Mouse (Mus musculus) small intestine, adult 10 weeks (tissue): ENCODE results near the gene Nlrp14. TPM values are rescaled to one million over a fixed set of nuclear protein-coding genes. Genes with fewer than 3 reads are reported as not detected.

Source experiments
- polyA plus RNA-seq: library from polyadenylated mRNA; stranded (reverse); fragments of 350-450 nt; fragmentation: Illumina TruSeq; extraction: RNeasy Lipid Tissue Mini Kit (QIAGEN cat#74804); gene quantifications from one replicate; pipeline ENCODE4 v1.2.3, GENCODE M21; 2014; ENCODE audit warnings: low replicate concordance

Gene Nlrp14
- polyA plus RNA-seq = not detected

DNA sequence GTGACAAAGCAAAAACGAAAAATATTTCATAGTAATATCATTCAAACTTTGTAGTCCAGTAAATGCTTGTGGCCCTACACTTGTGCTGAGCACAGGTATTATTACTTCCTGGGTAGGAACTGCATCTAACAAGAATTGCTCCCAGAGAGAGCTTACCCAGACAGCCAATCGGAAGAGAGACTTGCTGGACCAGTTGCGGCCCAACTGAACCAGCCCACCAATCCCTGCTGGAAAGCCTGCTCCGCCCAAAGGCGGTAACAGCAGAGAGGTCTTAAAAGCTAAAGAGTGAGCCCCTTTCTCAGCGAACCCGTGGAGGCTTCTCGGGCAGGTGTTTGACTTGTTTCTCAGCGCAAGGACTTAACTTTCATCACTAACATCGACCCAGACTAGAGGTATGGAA is at the start of gene Nlrp14:
Gene Nlrp14 (plus strand): TSS at position 301 of the 400 bp plus-strand sequence.

GRCm38 (mm10) chr7:107130983-107131382 is 35.8 kb upstream of the Nlrp14 start, which contains the start of gene Olfr715:
Gene Olfr715 (minus strand): TSS chr7:107131083.

DNA sequence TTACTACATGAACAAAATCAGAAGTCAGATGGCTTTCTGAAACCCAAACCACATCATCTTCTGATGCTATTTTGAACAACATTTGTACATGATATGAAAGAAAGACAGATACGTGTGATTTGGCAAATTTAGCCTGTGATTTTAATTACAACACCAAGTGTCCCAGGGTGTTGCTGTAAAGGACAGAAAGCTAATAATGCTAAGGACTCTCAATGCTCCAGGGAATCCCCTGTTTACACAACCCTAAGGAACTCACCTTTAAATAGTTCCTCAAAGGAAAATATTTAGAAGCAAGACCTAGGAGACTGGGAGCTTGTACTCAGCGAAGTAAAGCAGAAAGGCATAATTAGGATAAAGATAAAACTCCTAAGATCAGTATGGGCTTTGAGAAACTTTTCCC is 28.8 kb upstream of the Nlrp14 start, which contains the start of gene Olfr716:
Gene Olfr716 (plus strand): TSS at position 301 of the 400 bp plus-strand sequence.

DNA sequence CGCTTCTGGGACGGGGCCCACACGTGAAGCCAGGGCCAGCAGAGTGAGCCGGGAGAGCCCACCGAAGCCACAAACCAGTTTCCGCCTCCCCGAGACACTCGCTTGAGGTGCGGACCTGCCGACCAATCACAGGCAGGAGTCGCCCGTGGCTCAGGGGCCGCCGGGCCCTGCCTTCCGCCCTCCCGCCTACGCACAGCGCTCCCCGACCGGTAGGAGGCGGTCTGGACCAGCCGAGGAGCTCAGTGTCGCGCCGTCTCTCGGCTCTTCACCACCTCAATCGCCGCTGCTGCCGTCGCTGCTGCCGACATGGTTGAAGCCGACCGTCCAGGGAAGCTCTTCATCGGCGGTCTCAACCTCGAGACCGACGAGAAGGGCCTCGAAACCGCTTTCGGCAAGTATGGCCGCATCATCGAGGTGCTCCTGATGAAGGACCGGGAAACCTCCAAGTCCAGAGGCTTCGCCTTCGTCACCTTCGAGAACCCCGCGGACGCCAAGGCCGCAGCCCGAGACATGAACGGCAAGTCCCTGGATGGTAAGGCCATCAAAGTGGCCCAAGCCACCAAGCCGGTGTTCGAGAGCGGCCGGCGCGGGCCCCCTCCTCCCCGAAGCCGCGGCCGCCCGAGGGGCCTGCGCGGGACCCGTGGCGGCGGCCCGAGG is 42.5 kb downstream of the Nlrp14 start, which contains the start of gene Rbmxl2:
Gene Rbmxl2 (plus strand): TSS at position 242 of the 657 bp plus-strand sequence.

Other genes with a start within 250 kb of the Nlrp14 start
- not detected for gene Olfr709-ps1, start 234.8 kb upstream of the Nlrp14 start, polyA plus RNA-seq
- gene Olfr710, start 218.7 kb upstream of the Nlrp14 start, polyA plus RNA-seq = not detected
- not detected for gene Olfr6, start 203.1 kb upstream of the Nlrp14 start, polyA plus RNA-seq
- gene Olfr711, start 191.5 kb upstream of the Nlrp14 start, polyA plus RNA-seq = not detected
- gene Olfr2, start 160.9 kb upstream of the Nlrp14 start, polyA plus RNA-seq = not detected
- gene Olfr713, start 135.8 kb upstream of the Nlrp14 start, polyA plus RNA-seq = 0.19 TPM
- gene Olfr714, start 96.0 kb upstream of the Nlrp14 start, polyA plus RNA-seq = not detected
- gene Olfr17, start 73.8 kb upstream of the Nlrp14 start, polyA plus RNA-seq = not detected
- gene Olfr715b, start 56.6 kb upstream of the Nlrp14 start, polyA plus RNA-seq = not detected
- not detected for gene Olfr715, start 35.9 kb upstream of the Nlrp14 start, polyA plus RNA-seq
- gene Olfr716, start 28.7 kb upstream of the Nlrp14 start, polyA plus RNA-seq = not detected
- not detected for gene Rbmxl2, start 42.5 kb downstream of the Nlrp14 start, polyA plus RNA-seq
- 0.97 TPM for gene Syt9, start 203.7 kb downstream of the Nlrp14 start, polyA plus RNA-seq